Mouse (Mus musculus): ENCODE results near the gene Itga1.

DNA sequence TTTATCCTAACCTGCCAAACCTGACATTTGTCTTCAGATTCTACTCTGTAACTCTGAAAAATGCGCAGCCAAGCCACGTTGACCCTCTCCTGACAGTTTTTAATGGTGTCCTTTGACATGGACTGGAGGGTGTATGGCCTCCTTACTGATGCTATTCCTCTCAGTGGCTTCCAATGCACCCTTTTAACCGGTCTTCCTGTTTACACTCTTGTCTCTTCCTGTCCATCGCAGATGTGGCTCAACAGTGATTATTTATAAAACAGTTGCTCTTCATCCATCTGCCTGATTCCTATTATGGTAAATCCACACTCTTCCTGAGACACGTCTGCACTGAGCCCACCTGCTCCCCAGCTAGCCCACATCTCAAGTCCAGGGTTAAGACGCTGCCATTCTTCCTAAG is 15.8 kb downstream of the Itga1 start:
- no peak for TF ChIP-seq CTCF (conservative IDR thresholded peaks at IDR 0.05; ENCODE audit: low read length)
- TF ChIP-seq NANOG (IDR thresholded peaks at IDR 0.05; ENCODE audit: borderline replicate concordance, low read length) = no peak
